Mouse (Mus musculus): Measurements from ENCODE around the gene Calu.

- no peak for TF ChIP-seq CTCF (IDR thresholded peaks at IDR 0.05; ENCODE audit: extremely low read depth, insufficient read depth, insufficient read length, insufficient replicate concordance)
- no peak for TF ChIP-seq POLR2A (IDR thresholded peaks at IDR 0.05; ENCODE audit: low read depth, low read length)
Observed at GRCm38 (mm10) chr6:29308846-29309605, 38.8 kb upstream of the Calu start.

Data from spleen, adult 2 months (tissue).